Mouse (Mus musculus): ENCODE measurements around the gene Sytl1. TPM values are rescaled to one million over a fixed set of nuclear protein-coding genes. Genes with fewer than 3 reads are reported as not detected.
A peak's percentile ranks its signal among the peaks of the same experiment; 100 is the strongest.

The Sytl1 gene
- polyA plus RNA-seq, 1 experiment from 2014 or later = 3.8 TPM

- ATAC-seq (ENCODE audit: insufficient number of reproducible peaks, insufficient read depth, low FRiP score, low TSS enrichment, low read depth) = no peak
- Histone ChIP-seq H3K36me3 (no peaks in the 10 kb centered on the region), H3K27me3 (peaks cover 89% of the 10 kb centered on the region), H3K9me3 (no peaks in the 10 kb centered on the region), H3K4me1 (replicated peaks) (peaks cover 14% of the 10 kb centered on the region), H3K4me2 (no peak overlapping the region), H3K4me3 (replicated peaks) (no peak overlapping the region), H3K9ac (replicated peaks) (no peak overlapping the region), H3K27ac (no peak overlapping the region)
- WGBS = 19% methylated on average over 15 of the region's 15 CpGs
Measured at GRCm38 (mm10) chr4:133247072-133247471, 15.8 kb downstream of the Sytl1 start.

GRCm38 (mm10) chr4:133244289-133244688, 18.6 kb downstream of the Sytl1 start:
- no peaks in the 10 kb centered on the region for H3K36me3 ChIP-seq
- no peak overlapping the region for H3K4me2 ChIP-seq
- ATAC-seq (ENCODE audit: insufficient number of reproducible peaks, insufficient read depth, low FRiP score, low TSS enrichment, low read depth) = no peak
- H3K27ac ChIP-seq = no peak overlapping the region
- 77% methylated on average over 1 of the region's 1 CpGs for WGBS
- H3K4me3 ChIP-seq (replicated peaks) = no peak overlapping the region
- no peaks in the 10 kb centered on the region for H3K9me3 ChIP-seq
- peaks cover 79% of the 10 kb centered on the region for H3K27me3 ChIP-seq
- H3K4me1 ChIP-seq (replicated peaks) = peaks cover 13% of the 10 kb centered on the region
- no peak overlapping the region for H3K9ac ChIP-seq (replicated peaks)

- no peak for ATAC-seq (ENCODE audit: insufficient number of reproducible peaks, insufficient read depth, low FRiP score, low TSS enrichment, low read depth)
- Histone ChIP-seq H3K27me3 (peaks cover 71% of the 10 kb centered on the region), H3K4me3 (replicated peaks) (no peak overlapping the region), H3K4me2 (no peak overlapping the region), H3K27ac (no peak overlapping the region), H3K4me1 (replicated peaks) (peaks cover 13% of the 10 kb centered on the region), H3K9ac (replicated peaks) (no peak overlapping the region), H3K36me3 (no peaks in the 10 kb centered on the region), H3K9me3 (no peaks in the 10 kb centered on the region)
- WGBS = 46% methylated on average over 13 of the region's 13 CpGs
Measured at GRCm38 (mm10) chr4:133243538-133243937, 19.4 kb downstream of the Sytl1 start.

- H3K9ac ChIP-seq (replicated peaks) = no peak overlapping the region
- H3K4me3 ChIP-seq (replicated peaks) = no peak overlapping the region
- no peaks in the 10 kb centered on the region for H3K9me3 ChIP-seq
- 67% methylated on average over 9 of the region's 9 CpGs for WGBS
- H3K27me3 ChIP-seq = peaks cover 63% of the 10 kb centered on the region
- H3K36me3 ChIP-seq = no peaks in the 10 kb centered on the region
- H3K4me1 ChIP-seq (replicated peaks) = peaks cover 13% of the 10 kb centered on the region
- H3K4me2 ChIP-seq = no peak overlapping the region
- ATAC-seq (ENCODE audit: insufficient number of reproducible peaks, insufficient read depth, low FRiP score, low TSS enrichment, low read depth) = no peak
- no peak overlapping the region for H3K27ac ChIP-seq
Measured at GRCm38 (mm10) chr4:133242710-133243109, 20.2 kb downstream of the Sytl1 start.

GRCm38 (mm10) chr4:133241910-133242309, 21.0 kb downstream of the Sytl1 start:
- 38% methylated on average over 11 of the region's 11 CpGs for WGBS
- Histone ChIP-seq H3K27ac (no peak overlapping the region), H3K27me3 (peaks cover 58% of the 10 kb centered on the region), H3K4me1 (replicated peaks) (peaks cover 9% of the 10 kb centered on the region), H3K9ac (replicated peaks) (no peak overlapping the region), H3K4me3 (replicated peaks) (peak overlapping the region; percentile 65), H3K9me3 (no peaks in the 10 kb centered on the region), H3K4me2 (peak overlapping the region; percentile 74), H3K36me3 (no peaks in the 10 kb centered on the region)
- no peak for ATAC-seq (ENCODE audit: insufficient number of reproducible peaks, insufficient read depth, low FRiP score, low TSS enrichment, low read depth)

- ATAC-seq (ENCODE audit: insufficient number of reproducible peaks, insufficient read depth, low FRiP score, low TSS enrichment, low read depth) = peak; percentile 88
- under 1% methylated on average over 75 of the region's 78 CpGs for WGBS
- H3K9me3 ChIP-seq = no peaks in the 10 kb centered on the region
- H3K9ac ChIP-seq (replicated peaks) = peak overlapping the region; percentile 56
- H3K27me3 ChIP-seq = peaks cover 52% of the 10 kb centered on the region
- H3K4me2 ChIP-seq = peak overlapping the region; percentile 74
- peak overlapping the region; percentile 36; the same call in 1 of the 2 replicates for H3K27ac ChIP-seq
- H3K4me1 ChIP-seq (replicated peaks) = peaks cover 8% of the 10 kb centered on the region
- H3K36me3 ChIP-seq = no peaks in the 10 kb centered on the region
- peak overlapping the region; percentile 65 for H3K4me3 ChIP-seq (replicated peaks)
Measured at GRCm38 (mm10) chr4:133240934-133241908, 21.7 kb downstream of the Sytl1 start.

- H3K9ac ChIP-seq (replicated peaks) = peak within 1 kb of the TSS; percentile 56
- peak within 1 kb of the TSS; percentile 65 for H3K4me3 ChIP-seq (replicated peaks)
- H3K27me3 ChIP-seq = peaks cover 44% of the 10 kb centered on the region
- peak within 1 kb of the TSS; percentile 74 for H3K4me2 ChIP-seq
- ATAC-seq (ENCODE audit: insufficient number of reproducible peaks, insufficient read depth, low FRiP score, low TSS enrichment, low read depth) = no peak
- H3K9me3 ChIP-seq = no peaks in the 10 kb centered on the region
- no peaks in the 10 kb centered on the region for H3K36me3 ChIP-seq
- peaks cover 8% of the 10 kb centered on the region for H3K4me1 ChIP-seq (replicated peaks)
- WGBS = 6% methylated on average over 16 of the region's 16 CpGs
- peak within 1 kb of the TSS; percentile 36; the same call in 1 of the 2 replicates for H3K27ac ChIP-seq
Measured at GRCm38 (mm10) chr4:133240490-133240921, 22.4 kb downstream of the Sytl1 start, which contains the start of gene Map3k6. Gene Map3k6, plus strand, starts transcription at chr4:133240818.

GRCm38 (mm10) chr4:133237911-133238310, 25.0 kb downstream of the Sytl1 start:
- no peak overlapping the region for H3K27ac ChIP-seq
- no peak overlapping the region for H3K4me3 ChIP-seq (replicated peaks)
- H3K4me1 ChIP-seq (replicated peaks) = peaks cover 8% of the 10 kb centered on the region
- no peaks in the 10 kb centered on the region for H3K36me3 ChIP-seq
- WGBS = 74% methylated on average over 4 of the region's 4 CpGs
- ATAC-seq (ENCODE audit: insufficient number of reproducible peaks, insufficient read depth, low FRiP score, low TSS enrichment, low read depth) = no peak
- no peaks in the 10 kb centered on the region for H3K9me3 ChIP-seq
- H3K27me3 ChIP-seq = peaks cover 38% of the 10 kb centered on the region
- no peak overlapping the region for H3K4me2 ChIP-seq
- H3K9ac ChIP-seq (replicated peaks) = no peak overlapping the region

GRCm38 (mm10) chr4:133235415-133235814, 27.5 kb downstream of the Sytl1 start:
- peaks cover 2% of the 10 kb centered on the region for H3K4me1 ChIP-seq (replicated peaks)
- H3K4me3 ChIP-seq (replicated peaks) = no peak overlapping the region
- peaks cover 18% of the 10 kb centered on the region for H3K27me3 ChIP-seq
- no peak for ATAC-seq (ENCODE audit: insufficient number of reproducible peaks, insufficient read depth, low FRiP score, low TSS enrichment, low read depth)
- no peak overlapping the region for H3K4me2 ChIP-seq
- no peaks in the 10 kb centered on the region for H3K36me3 ChIP-seq
- WGBS = 83% methylated on average over 5 of the region's 5 CpGs
- no peaks in the 10 kb centered on the region for H3K9me3 ChIP-seq
- H3K27ac ChIP-seq = no peak overlapping the region
- H3K9ac ChIP-seq (replicated peaks) = no peak overlapping the region

GRCm38 (mm10) chr4:133234771-133235170, 28.1 kb downstream of the Sytl1 start:
- no peaks in the 10 kb centered on the region for H3K36me3 ChIP-seq
- no peak for ATAC-seq (ENCODE audit: insufficient number of reproducible peaks, insufficient read depth, low FRiP score, low TSS enrichment, low read depth)
- no peak overlapping the region for H3K27ac ChIP-seq
- H3K9ac ChIP-seq (replicated peaks) = no peak overlapping the region
- no peaks in the 10 kb centered on the region for H3K9me3 ChIP-seq
- WGBS = 64% methylated on average over 5 of the region's 5 CpGs
- peaks cover 14% of the 10 kb centered on the region; the same call in 1 of the 2 replicates for H3K27me3 ChIP-seq
- peaks cover 3% of the 10 kb centered on the region for H3K4me1 ChIP-seq (replicated peaks)
- H3K4me3 ChIP-seq (replicated peaks) = no peak overlapping the region
- H3K4me2 ChIP-seq = no peak overlapping the region

- Histone ChIP-seq H3K27me3 (peaks cover 14% of the 10 kb centered on the region; the same call in 1 of the 2 replicates), H3K27ac (no peak overlapping the region), H3K36me3 (no peaks in the 10 kb centered on the region), H3K9ac (replicated peaks) (no peak overlapping the region), H3K4me3 (replicated peaks) (no peak overlapping the region), H3K9me3 (no peaks in the 10 kb centered on the region), H3K4me1 (replicated peaks) (peaks cover 9% of the 10 kb centered on the region), H3K4me2 (no peak overlapping the region)
- WGBS = 36% methylated on average over 10 of the region's 10 CpGs
- ATAC-seq (ENCODE audit: insufficient number of reproducible peaks, insufficient read depth, low FRiP score, low TSS enrichment, low read depth) = no peak
Measured at GRCm38 (mm10) chr4:133233285-133233976, 29.5 kb downstream of the Sytl1 start.

Data from limb, embryonic 12.5 days (tissue).